Mouse (Mus musculus): Measurements from ENCODE around the gene Lmtk2.

Lmtk2 gene

DNA sequence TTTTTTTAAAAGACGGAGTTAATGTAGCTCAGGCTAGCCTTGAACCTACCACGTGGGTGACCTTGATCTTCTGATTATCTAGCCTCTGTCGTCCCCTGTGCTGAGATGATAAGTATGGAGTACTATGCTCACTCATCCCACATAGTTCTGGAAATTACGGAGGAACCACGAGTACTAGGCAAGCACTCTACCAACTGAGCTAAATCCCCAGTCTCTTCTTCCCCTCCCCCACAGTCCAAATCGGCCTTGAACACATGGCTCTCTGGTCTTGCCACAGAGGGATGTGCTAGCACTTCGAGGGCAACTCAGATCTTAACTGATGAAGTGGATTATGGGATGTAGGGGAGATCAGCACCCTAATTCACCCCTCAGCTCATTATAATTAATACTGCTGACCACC, 117.8 kb downstream of the Lmtk2 start:
- Histone ChIP-seq H3K27me3 (ENCODE audit: insufficient read depth, low read length) (no peaks in the 10 kb centered on the region), H3K9me3 (ENCODE audit: low read length) (no peaks in the 10 kb centered on the region), H3K4me1 (replicated peaks; ENCODE audit: low read depth, low read length) (peaks cover 74% of the 10 kb centered on the region), H3K4me3 (replicated peaks; ENCODE audit: low read length) (no peak overlapping the region), H3K36me3 (ENCODE audit: insufficient read depth, low read length) (peaks cover 7% of the 10 kb centered on the region)
- TF ChIP-seq NANOG (IDR thresholded peaks at IDR 0.05; ENCODE audit: borderline replicate concordance, low read length) (no peak), POU5F1 (IDR thresholded peaks at IDR 0.05; ENCODE audit: borderline replicate concordance, low read length) (no peak), CTCF (conservative IDR thresholded peaks at IDR 0.05; ENCODE audit: low read length) (no peak)

GRCm38 (mm10) chr5:144219306-144219705, 119.1 kb downstream of the Lmtk2 start:
- Histone ChIP-seq H3K4me3 (replicated peaks; ENCODE audit: low read length) (peak overlapping the region; percentile 48; the same call in 1 of the 2 replicates), H3K9me3 (ENCODE audit: low read length) (no peaks in the 10 kb centered on the region), H3K4me1 (replicated peaks; ENCODE audit: low read depth, low read length) (peaks cover 68% of the 10 kb centered on the region), H3K27me3 (ENCODE audit: insufficient read depth, low read length) (0 out of 2 replicates have a peak, but pooled peaks cover under 1% of the 10 kb centered on the region), H3K36me3 (ENCODE audit: insufficient read depth, low read length) (peaks cover 7% of the 10 kb centered on the region; the same call in 1 of the 2 replicates)
- no peak for TF ChIP-seq NANOG (IDR thresholded peaks at IDR 0.05; ENCODE audit: borderline replicate concordance, low read length)
- no peak for TF ChIP-seq POU5F1 (IDR thresholded peaks at IDR 0.05; ENCODE audit: borderline replicate concordance, low read length)
- TF ChIP-seq CTCF (conservative IDR thresholded peaks at IDR 0.05; ENCODE audit: low read length), result no peak

- no peaks in the 10 kb centered on the region for H3K9me3 ChIP-seq (ENCODE audit: low read length)
- H3K36me3 ChIP-seq (ENCODE audit: insufficient read depth, low read length), result peaks cover 7% of the 10 kb centered on the region; the same call in 1 of the 2 replicates
- 0 out of 2 replicates have a peak, but pooled peaks cover 2% of the 10 kb centered on the region for H3K27me3 ChIP-seq (ENCODE audit: insufficient read depth, low read length)
- H3K4me1 ChIP-seq (replicated peaks; ENCODE audit: low read depth, low read length), result peaks cover 67% of the 10 kb centered on the region
- no peak for TF ChIP-seq NANOG (IDR thresholded peaks at IDR 0.05; ENCODE audit: borderline replicate concordance, low read length)
- no peak for TF ChIP-seq POU5F1 (IDR thresholded peaks at IDR 0.05; ENCODE audit: borderline replicate concordance, low read length)
- no peak for TF ChIP-seq CTCF (conservative IDR thresholded peaks at IDR 0.05; ENCODE audit: low read length)
- peak overlapping the region; percentile 48; the same call in 1 of the 2 replicates for H3K4me3 ChIP-seq (replicated peaks; ENCODE audit: low read length)
These were observed 119.7 kb downstream of the Lmtk2 start for GRCm38 (mm10) chr5:144219936-144220335.

- Histone ChIP-seq H3K36me3 (ENCODE audit: insufficient read depth, low read length) (peaks cover 2% of the 10 kb centered on the region; the same call in 1 of the 2 replicates), H3K9me3 (ENCODE audit: low read length) (no peaks in the 10 kb centered on the region), H3K4me1 (replicated peaks; ENCODE audit: low read depth, low read length) (peaks cover 71% of the 10 kb centered on the region), H3K27me3 (ENCODE audit: insufficient read depth, low read length) (0 out of 2 replicates have a peak, but pooled peaks cover 2% of the 10 kb centered on the region), H3K4me3 (replicated peaks; ENCODE audit: low read length) (no peak overlapping the region)
- no peak for TF ChIP-seq CTCF (conservative IDR thresholded peaks at IDR 0.05; ENCODE audit: low read length)
These were observed 121.1 kb downstream of the Lmtk2 start for GRCm38 (mm10) chr5:144221305-144221704.

- Histone ChIP-seq H3K27me3 (ENCODE audit: insufficient read depth, low read length) (0 out of 2 replicates have a peak, but pooled peaks cover 2% of the 10 kb centered on the region), H3K9me3 (ENCODE audit: low read length) (no peaks in the 10 kb centered on the region), H3K4me1 (replicated peaks; ENCODE audit: low read depth, low read length) (peaks cover 74% of the 10 kb centered on the region), H3K4me3 (replicated peaks; ENCODE audit: low read length) (peak overlapping the region; percentile 90), H3K36me3 (ENCODE audit: insufficient read depth, low read length) (no peaks in the 10 kb centered on the region)
- no peak for TF ChIP-seq CTCF (conservative IDR thresholded peaks at IDR 0.05; ENCODE audit: low read length)
- no peak for TF ChIP-seq NANOG (IDR thresholded peaks at IDR 0.05; ENCODE audit: borderline replicate concordance, low read length)
- TF ChIP-seq POU5F1 (IDR thresholded peaks at IDR 0.05; ENCODE audit: borderline replicate concordance, low read length), result no peak
These were observed 122.7 kb downstream of the Lmtk2 start for GRCm38 (mm10) chr5:144222811-144223502.

DNA sequence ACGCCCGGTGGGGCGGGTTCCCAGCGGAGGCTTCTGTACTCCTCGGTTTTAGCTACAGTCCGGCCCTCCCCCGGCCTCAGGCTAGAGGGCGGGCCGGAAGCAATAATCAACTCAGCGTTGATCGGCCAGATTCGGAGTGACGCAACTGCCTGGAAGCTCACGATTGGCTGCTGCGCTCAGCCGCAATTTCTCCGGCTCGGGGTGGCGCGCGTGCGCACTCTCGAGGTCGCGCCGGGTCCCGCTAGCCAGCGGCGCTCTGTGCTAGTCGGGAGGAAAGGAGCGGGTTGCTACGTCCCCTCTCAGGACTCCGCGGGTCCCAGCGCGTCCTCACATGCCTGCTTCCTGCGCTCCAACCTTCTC, 123.2 kb downstream of the Lmtk2 start, which contains the start of gene Tecpr1:
Gene Tecpr1, minus strand, starts transcription at position 113 of the 360 bp plus-strand sequence.
- Histone ChIP-seq H3K4me3 (replicated peaks; ENCODE audit: low read length) (peak within 1 kb of the TSS; percentile 90), H3K9me3 (ENCODE audit: low read length) (no peaks in the 10 kb centered on the region), H3K4me1 (replicated peaks; ENCODE audit: low read depth, low read length) (peaks cover 68% of the 10 kb centered on the region), H3K27me3 (ENCODE audit: insufficient read depth, low read length) (0 out of 2 replicates have a peak, but pooled peaks cover 2% of the 10 kb centered on the region), H3K36me3 (ENCODE audit: insufficient read depth, low read length) (no peaks in the 10 kb centered on the region)
- TF ChIP-seq NANOG (IDR thresholded peaks at IDR 0.05; ENCODE audit: borderline replicate concordance, low read length) (peak; percentile 41; the same call in 1 of the 2 replicates), POU5F1 (IDR thresholded peaks at IDR 0.05; ENCODE audit: borderline replicate concordance, low read length) (no peak)

DNA sequence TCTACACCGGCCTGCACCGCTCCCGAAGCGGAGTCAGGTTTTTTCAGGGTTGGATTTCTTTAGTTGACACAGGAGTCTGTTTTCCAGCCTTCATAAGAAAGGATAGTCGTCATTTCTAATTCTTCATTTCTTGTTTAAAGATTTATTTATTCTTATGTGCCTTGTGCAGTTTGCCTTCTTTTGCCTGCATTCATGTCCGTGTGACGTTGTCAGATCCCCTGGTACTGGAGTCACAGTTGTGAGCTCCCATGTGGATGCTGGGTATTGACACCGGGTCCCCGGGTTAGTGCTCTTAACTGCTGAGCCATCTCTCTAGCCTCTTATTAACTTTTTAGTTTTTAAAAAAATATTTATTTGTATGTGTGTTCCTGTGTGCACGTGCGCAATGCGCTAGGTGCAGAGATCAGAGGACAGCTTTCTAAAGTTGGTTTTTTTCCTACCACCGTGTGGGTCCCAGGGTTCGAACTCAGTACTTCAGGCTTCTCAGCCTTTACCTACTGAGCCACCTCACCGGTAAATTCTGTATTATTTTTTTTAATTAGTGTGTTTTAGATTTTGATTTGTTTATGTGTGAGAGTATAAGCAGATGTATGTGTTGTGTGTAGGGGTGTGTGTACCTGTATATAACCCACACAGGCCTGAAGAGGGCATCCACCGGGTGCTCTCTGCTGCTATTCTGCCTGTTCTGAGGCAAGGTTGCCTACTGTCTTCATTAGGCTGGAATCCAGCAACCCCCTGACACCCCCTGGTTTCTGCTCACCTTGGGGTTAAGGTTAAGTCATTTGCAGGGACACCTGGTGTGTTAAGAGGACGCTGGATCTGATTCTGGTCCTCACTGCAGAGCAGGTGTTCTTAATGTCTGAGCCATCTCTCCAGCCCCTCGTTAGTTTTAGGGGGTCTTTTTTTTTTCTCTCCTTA, 123.9 kb downstream of the Lmtk2 start:
- H3K36me3 ChIP-seq (ENCODE audit: insufficient read depth, low read length), result no peaks in the 10 kb centered on the region
- H3K4me3 ChIP-seq (replicated peaks; ENCODE audit: low read length), result peak overlapping the region; percentile 90
- H3K9me3 ChIP-seq (ENCODE audit: low read length), result no peaks in the 10 kb centered on the region

GRCm38 (mm10) chr5:144226220-144226619, 126.0 kb downstream of the Lmtk2 start:
- Histone ChIP-seq H3K4me1 (replicated peaks; ENCODE audit: low read depth, low read length) (peaks cover 42% of the 10 kb centered on the region), H3K4me3 (replicated peaks; ENCODE audit: low read length) (peak overlapping the region; percentile 70), H3K9me3 (ENCODE audit: low read length) (peaks cover 11% of the 10 kb centered on the region), H3K27me3 (ENCODE audit: insufficient read depth, low read length) (0 out of 2 replicates have a peak, but pooled peaks cover 2% of the 10 kb centered on the region), H3K36me3 (ENCODE audit: insufficient read depth, low read length) (no peaks in the 10 kb centered on the region)
- no peak for TF ChIP-seq NANOG (IDR thresholded peaks at IDR 0.05; ENCODE audit: borderline replicate concordance, low read length)
- TF ChIP-seq CTCF (conservative IDR thresholded peaks at IDR 0.05; ENCODE audit: low read length), result no peak
- no peak for TF ChIP-seq POU5F1 (IDR thresholded peaks at IDR 0.05; ENCODE audit: borderline replicate concordance, low read length)

More for the DNA sequence above, 123.9 kb downstream of the Lmtk2 start:
- peaks cover 62% of the 10 kb centered on the region for H3K4me1 ChIP-seq (replicated peaks; ENCODE audit: low read depth, low read length)
- H3K27me3 ChIP-seq (ENCODE audit: insufficient read depth, low read length), result 0 out of 2 replicates have a peak, but pooled peaks cover 2% of the 10 kb centered on the region
- TF ChIP-seq NANOG (IDR thresholded peaks at IDR 0.05; ENCODE audit: borderline replicate concordance, low read length) (no peak), POU5F1 (IDR thresholded peaks at IDR 0.05; ENCODE audit: borderline replicate concordance, low read length) (no peak), CTCF (conservative IDR thresholded peaks at IDR 0.05; ENCODE audit: low read length) (no peak)
